Mouse (Mus musculus) T-helper 2 cell (primary cell): Measurements from ENCODE around the gene Hdgfl2.

Experiments
- in situ Hi-C: fragments of 300-600 bp; cut with MboI, MseI; formaldehyde crosslinking; loops from one replicate; pipeline ENCODE4 v1.15.1; 2025; ENCODE audit warnings: high pct_unique_total_duplicates

Gene Hdgfl2

GRCm38 (mm10) chr17:56103465-56104285 lies 24.2 kb downstream of the Hdgfl2 start:
- in situ Hi-C loops = loop anchor here (10.0 kb wide), 1 partner anchor 281 kb away; no protein-coding TSS in a partner anchor

GRCm38 (mm10) chr17:56104821-56105220 lies 25.4 kb downstream of the Hdgfl2 start:
- in situ Hi-C loops = loop anchor here (10.0 kb wide), 1 partner anchor 280 kb away; no protein-coding TSS in a partner anchor

GRCm38 (mm10) chr17:56106436-56106835 lies 27.0 kb downstream of the Hdgfl2 start:
- in situ Hi-C loops = loop anchor here (10.0 kb wide), 1 partner anchor 278 kb away; no protein-coding TSS in a partner anchor

GRCm38 (mm10) chr17:56106981-56107380 lies 27.5 kb downstream of the Hdgfl2 start:
- in situ Hi-C loops = loop anchor here (10.0 kb wide), 1 partner anchor 278 kb away; no protein-coding TSS in a partner anchor

GRCm38 (mm10) chr17:56107736-56108135 lies 28.3 kb downstream of the Hdgfl2 start:
- in situ Hi-C loops = loop anchor here (10.0 kb wide), 1 partner anchor 277 kb away; no protein-coding TSS in a partner anchor

- in situ Hi-C loops = loop anchor here (10.0 kb wide), 1 partner anchor 276 kb away; no protein-coding TSS in a partner anchor
Measured at GRCm38 (mm10) chr17:56108334-56109044, 29.1 kb downstream of the Hdgfl2 start.

GRCm38 (mm10) chr17:56109219-56110051 lies 30.0 kb downstream of the Hdgfl2 start, which contains the start of gene Plin4:
TSS of gene Plin4 (minus strand) at chr17:56109803.
- in situ Hi-C loops = loop anchor here (10.0 kb wide), 1 partner anchor 275 kb away; no protein-coding TSS in a partner anchor

GRCm38 (mm10) chr17:56110571-56110970 lies 31.1 kb downstream of the Hdgfl2 start:
- in situ Hi-C loops = no loop called here

GRCm38 (mm10) chr17:56111021-56111420 lies 31.6 kb downstream of the Hdgfl2 start:
- in situ Hi-C loops = no loop called here

GRCm38 (mm10) chr17:56111864-56112263 lies 32.4 kb downstream of the Hdgfl2 start:
- in situ Hi-C loops = no loop called here

- in situ Hi-C loops = no loop called here
Measured at GRCm38 (mm10) chr17:56112743-56113142, 33.3 kb downstream of the Hdgfl2 start.

- in situ Hi-C loops = no loop called here
Measured at GRCm38 (mm10) chr17:56116193-56116592, 36.8 kb downstream of the Hdgfl2 start.

- in situ Hi-C loops = no loop called here
Measured at GRCm38 (mm10) chr17:56117251-56117710, 37.8 kb downstream of the Hdgfl2 start, which contains the start of gene Plin5. TSS of gene Plin5 (minus strand) at chr17:56117596.

- in situ Hi-C loops = no loop called here
Measured at GRCm38 (mm10) chr17:56119431-56119830, 40.0 kb downstream of the Hdgfl2 start.

GRCm38 (mm10) chr17:56119981-56120880 lies 40.8 kb downstream of the Hdgfl2 start:
- in situ Hi-C loops = no loop called here

GRCm38 (mm10) chr17:56121826-56122225 lies 42.4 kb downstream of the Hdgfl2 start, which contains the start of gene Lrg1:
TSS of gene Lrg1 (minus strand) at chr17:56122001.
- in situ Hi-C loops = no loop called here

- in situ Hi-C loops = no loop called here
Measured at GRCm38 (mm10) chr17:56123161-56123560, 43.7 kb downstream of the Hdgfl2 start.

- in situ Hi-C loops = no loop called here
Measured at GRCm38 (mm10) chr17:56123681-56124340, 44.4 kb downstream of the Hdgfl2 start.
